Mouse (Mus musculus) urinary bladder, postnatal 36 days (tissue): ENCODE results near the gene Ccdc9b.

Experiments used
- DNase-seq, 2 experiments: peaks; one replicate each; pipeline ENCODE4 v3.0.0; 2022; ENCODE audit warnings: low spot score in 2 of 2, mixed read lengths in 1 of 2

Ccdc9b gene

GRCm38 (mm10) chr2:118747301-118747960, 15.0 kb downstream of the Ccdc9b start:
- DNase-seq: no peak

- DNase-seq: no peak
Measured at GRCm38 (mm10) chr2:118745915-118746901, 16.3 kb downstream of the Ccdc9b start.

- peak; percentile 84 to 91 for DNase-seq
Measured at GRCm38 (mm10) chr2:118745232-118745884, 17.1 kb downstream of the Ccdc9b start, which contains the start of gene Inafm2. Gene Inafm2, plus strand, starts transcription at chr2:118745758.

- no peak for DNase-seq
Measured at GRCm38 (mm10) chr2:118744621-118745020, 17.8 kb downstream of the Ccdc9b start.

GRCm38 (mm10) chr2:118743261-118743943, 19.1 kb downstream of the Ccdc9b start:
- DNase-seq: no peak

- DNase-seq: no peak
Measured at GRCm38 (mm10) chr2:118741183-118741582, 21.3 kb downstream of the Ccdc9b start.

GRCm38 (mm10) chr2:118740341-118740740, 22.1 kb downstream of the Ccdc9b start:
- DNase-seq: no peak

- no peak for DNase-seq
Measured at GRCm38 (mm10) chr2:118733341-118733740, 29.1 kb downstream of the Ccdc9b start.

- DNase-seq: no peak
Measured at GRCm38 (mm10) chr2:118731981-118732380, 30.5 kb downstream of the Ccdc9b start.

- peak in 1 of 2 experiments; percentile 72 for DNase-seq
Measured at GRCm38 (mm10) chr2:118730622-118730915, 31.9 kb downstream of the Ccdc9b start.

- no peak for DNase-seq
Measured at GRCm38 (mm10) chr2:118729816-118730621, 32.4 kb downstream of the Ccdc9b start.

GRCm38 (mm10) chr2:118729194-118729593, 33.3 kb downstream of the Ccdc9b start:
- no peak for DNase-seq

- DNase-seq: no peak
Measured at GRCm38 (mm10) chr2:118728337-118728736, 34.1 kb downstream of the Ccdc9b start, which contains the start of gene Plcb2. Gene Plcb2, minus strand, starts transcription at chr2:118728438.

GRCm38 (mm10) chr2:118727911-118728310, 34.5 kb downstream of the Ccdc9b start:
- no peak for DNase-seq

GRCm38 (mm10) chr2:118726873-118727272, 35.6 kb downstream of the Ccdc9b start:
- no peak for DNase-seq

GRCm38 (mm10) chr2:118725511-118725910, 37.0 kb downstream of the Ccdc9b start:
- DNase-seq: no peak

GRCm38 (mm10) chr2:118723693-118724486, 38.6 kb downstream of the Ccdc9b start:
- no peak for DNase-seq

- no peak for DNase-seq
Measured at GRCm38 (mm10) chr2:118716677-118717076, 45.8 kb downstream of the Ccdc9b start.

- no peak for DNase-seq
Measured at GRCm38 (mm10) chr2:118714230-118714629, 48.2 kb downstream of the Ccdc9b start.

- DNase-seq: no peak
Measured at GRCm38 (mm10) chr2:118713631-118714030, 48.8 kb downstream of the Ccdc9b start.
